8 mouse cellular contexts compared by ENCODE assay signal in genomic region chr6:70797581-70798251, GRCm38 (mm10). TPM values are rescaled to one million over a fixed set of nuclear protein-coding genes. Genes with fewer than 3 reads are reported as not detected.
DNase-seq lines count a peak whose midpoint lies in the region; ATAC-seq and TF ChIP-seq lines count a peak whose summit lies in the region.

No protein-coding gene starts in this region.

- no peak overlapping the region for H3K4me2 ChIP-seq in neural tube, embryonic 15.5 days

- 0 out of 2 replicates have a peak, but pooled peaks have one; percentile 15 for ATAC-seq in neural tube, embryonic 15.5 days (ENCODE audit: low FRiP score)

- peak; percentile 66 for TF ChIP-seq CTCF in C2C12 (IDR thresholded peaks at IDR 0.05; ENCODE audit: control insufficient read depth, insufficient read depth, insufficient read length)

- no peak overlapping the region for H3K4me3 ChIP-seq in C2C12 (ENCODE audit: insufficient read depth, poor library complexity, severe bottlenecking)
- H3K4me3 ChIP-seq in neural tube, embryonic 15.5 days (replicated peaks), result no peak overlapping the region

- H3K9me3 ChIP-seq in neural tube, embryonic 15.5 days (replicated peaks), result no peaks in the 10 kb centered on the region

- H3K36me3 ChIP-seq in C2C12 (ENCODE audit: control insufficient read depth, insufficient read depth), result no peaks in the 10 kb centered on the region
- H3K36me3 ChIP-seq in neural tube, embryonic 15.5 days, result no peaks in the 10 kb centered on the region

- H3K79me2 ChIP-seq in C2C12 (ENCODE audit: control insufficient read depth, insufficient read depth), result no peaks in the 10 kb centered on the region

- H3K27me3 ChIP-seq in C2C12 (ENCODE audit: control insufficient read depth, insufficient read depth, insufficient read length), result peaks cover 5% of the 10 kb centered on the region
- no peaks in the 10 kb centered on the region for H3K27me3 ChIP-seq in neural tube, embryonic 15.5 days (replicated peaks)

- no peak overlapping the region for H3ac ChIP-seq in C2C12 (ENCODE audit: control insufficient read depth, insufficient read length, low read depth)

- WGBS in neural tube, embryonic 15.5 days, result 25% methylated on average over 9 of the region's 9 CpGs

- H3K79me3 ChIP-seq in C2C12 (ENCODE audit: low read depth), result no peaks in the 10 kb centered on the region

- peaks cover 1% of the 10 kb centered on the region for H3K4me1 ChIP-seq in neural tube, embryonic 15.5 days

- no peak overlapping the region for H3K27ac ChIP-seq in neural tube, embryonic 15.5 days (replicated peaks)

- DNase-seq in MN1 (ENCODE audit: low spot score), result peak; percentile 38
- DNase-seq in cerebellum, postnatal 14 days, result peak; percentile 81 to 85
- peak; percentile 34 for DNase-seq in gastrocnemius, postnatal 25 days
- DNase-seq in kidney, adult 18-20 months, result peak; percentile 76
- peak; percentile 63 to 75 for DNase-seq in lung, adult 18-20 months
- DNase-seq in yolk sac, embryonic 10.5 days (ENCODE audit: low spot score), result no peak

- H3K9ac ChIP-seq in neural tube, embryonic 15.5 days (replicated peaks), result no peak overlapping the region

TF ChIP-seq in C2C12, 6 proteins besides CTCF, POLR2A, EP300 and RAD21:
- no peak for TF ChIP-seq FOSL1 (IDR thresholded peaks at IDR 0.05; ENCODE audit: insufficient read depth, low read length, poor library complexity, severe bottlenecking)

RNA-seq across cellular contexts. Expression of gene Rpia, which starts 5.7 kb away (rescaled TPM):
- polyA plus RNA-seq in C2C12 (2012; fragmentation: generic; extraction: Trizol), result 10.0 TPM
- total RNA-seq in gastrocnemius, postnatal 25 days (2021), result 10 to 100 TPM; 12.5 to 13.6 TPM
- 3.2 and 3.4 TPM in 2 replicates for polyA plus RNA-seq in neural tube, embryonic 15.5 days (2015; fragmentation: Nextera tagmentation; extraction: Ambion mirVana)

RNA-seq across cellular contexts. Expression of gene Eif2ak3, which starts 46.6 kb away (rescaled TPM):
- polyA plus RNA-seq in C2C12 (2012; fragmentation: generic; extraction: Trizol), result 4.2 TPM
- total RNA-seq in gastrocnemius, postnatal 25 days (2021), result 1 to 10 TPM; 4.9 to 5.9 TPM
- polyA plus RNA-seq in neural tube, embryonic 15.5 days (2015; fragmentation: Nextera tagmentation; extraction: Ambion mirVana), result 11.6 and 13.3 TPM in 2 replicates
